Mouse (Mus musculus) kidney, adult 2 months (tissue): ENCODE data around the gene Gm14496. TPM values are rescaled to one million over a fixed set of nuclear protein-coding genes. Genes with fewer than 3 reads are reported as not detected.
"Not testable (repeated sequence)": the region's sequence is repeated elsewhere in the genome, so short reads cannot be mapped to it uniquely, and the experiment has no call there.

Source experiments
- DNase-seq: peaks from one replicate; pipeline ENCODE4 v3.0.0; 2021
- H3K27ac ChIP-seq: fragments of 200-500 bp; 2 replicates; pipeline ENCODE4 v1.5.1; 2012; ENCODE audit warnings: low read depth, low read length, control low read depth, inconsistent platforms; ENCODE audit not compliant: insufficient read depth
- H3K27me3 ChIP-seq: fragments of 200-500 bp; replicated peaks from 2 replicates; pipeline ENCODE4 v1.6.1; 2012; ENCODE audit warnings: mild to moderate bottlenecking, moderate library complexity, low read length, inconsistent platforms; ENCODE audit not compliant: control insufficient read depth, insufficient read depth
- H3K36me3 ChIP-seq: fragments of 200-500 bp; 2 replicates; pipeline ENCODE4 v1.6.1; 2012; ENCODE audit warnings: mild to moderate bottlenecking, moderate library complexity, low read length, inconsistent platforms; ENCODE audit not compliant: control insufficient read depth, insufficient read depth
- H3K4me1 ChIP-seq: fragments of 200-500 bp; 2 replicates; pipeline ENCODE4 v1.6.1; 2011; ENCODE audit warnings: low read length; ENCODE audit not compliant: control insufficient read depth, insufficient read depth
- H3K4me3 ChIP-seq: fragments of 200-500 bp; 2 replicates; pipeline ENCODE4 v1.5.1; 2011; ENCODE audit warnings: mild to moderate bottlenecking, low read depth, low read length, control low read depth; ENCODE audit not compliant: insufficient read depth
- CTCF ChIP-seq: fragments of 200-500 bp; conservative IDR thresholded peaks from 2 replicates; pipeline ENCODE4 v1.5.1; 2011; ENCODE audit warnings: low read depth, mild to moderate bottlenecking, control low read depth, low read length, moderate library complexity, mixed read lengths; ENCODE audit not compliant: insufficient read depth, insufficient read length
- POLR2A ChIP-seq: fragments of 200-500 bp; IDR thresholded peaks from one replicate; pipeline ENCODE4 v1.6.1; 2011; ENCODE audit warnings: low read depth, low read length, control low read depth
- WGBS: fragments of 180-500 bp; shearing (Covaris S2); methylation state at CpG from one replicate; pipeline ENCODE4 v1.1.7; 2018; 5-methylcytosine and 5-hydroxymethylcytosine counted together
- polyA plus RNA-seq: library from polyadenylated mRNA; depleted of rRNA; stranded (reverse); fragments of >200 nt; gene quantifications from 2 replicates; pipeline ENCODE4 v1.2.3, GENCODE M21; 2012; rRNA removed

Gm14496 gene
- polyA plus RNA-seq, result not detected in 2 replicates

- Histone ChIP-seq H3K4me3 (no peak within 1 kb of the TSS), H3K27me3 (no peaks in the 10 kb centered on the region), H3K27ac (no peak within 1 kb of the TSS), H3K36me3 (no peaks in the 10 kb centered on the region), H3K4me1 (no peaks in the 10 kb centered on the region)
- WGBS, result 66% methylated on average over 3 of the region's 3 CpGs
- no peak for TF ChIP-seq CTCF
- no peak for TF ChIP-seq POLR2A
- no peak for DNase-seq
These were observed at the start of gene Gm14496 for GRCm38 (mm10) chr2:181990829-181991228. Gene Gm14496, plus strand, starts transcription at chr2:181991129.

GRCm38 (mm10) chr2:181952747-181953680 is 37.9 kb upstream of the Gm14496 start:
- not testable (repeated sequence) for H3K36me3 ChIP-seq, H3K27me3 ChIP-seq, H3K27ac ChIP-seq, H3K4me1 ChIP-seq, H3K4me3 ChIP-seq, DNase-seq
- 22% methylated on average over 21 of the region's 21 CpGs for WGBS

GRCm38 (mm10) chr2:181968395-181968794 is 22.5 kb upstream of the Gm14496 start:
- H3K27me3 ChIP-seq, result no peaks in the 10 kb centered on the region
- no peak overlapping the region for H3K4me3 ChIP-seq
- no peaks in the 10 kb centered on the region for H3K4me1 ChIP-seq
- WGBS, result 79% methylated on average over 7 of the region's 7 CpGs
- DNase-seq, result no peak
- TF ChIP-seq POLR2A, result no peak
- no peak for TF ChIP-seq CTCF
- no peaks in the 10 kb centered on the region for H3K36me3 ChIP-seq
- H3K27ac ChIP-seq, result no peak overlapping the region

GRCm38 (mm10) chr2:181969187-181969586 is 21.7 kb upstream of the Gm14496 start:
- no peak for DNase-seq
- TF ChIP-seq POLR2A (no peak), CTCF (no peak)
- H3K4me3 ChIP-seq, result no peak overlapping the region
- H3K4me1 ChIP-seq, result no peaks in the 10 kb centered on the region
- 92% methylated on average over 2 of the region's 2 CpGs for WGBS
- no peaks in the 10 kb centered on the region for H3K36me3 ChIP-seq
- H3K27ac ChIP-seq, result no peak overlapping the region
- no peaks in the 10 kb centered on the region for H3K27me3 ChIP-seq

- not testable (repeated sequence) for H3K36me3 ChIP-seq, H3K4me3 ChIP-seq, H3K4me1 ChIP-seq, H3K27me3 ChIP-seq, DNase-seq, H3K27ac ChIP-seq
- 73% methylated on average over 7 of the region's 7 CpGs for WGBS
These were observed 9.0 kb upstream of the Gm14496 start for GRCm38 (mm10) chr2:181981969-181982368.

Other genes starting within 250 kb of the Gm14496 start
- 0.08 and 0.13 TPM in 2 replicates for gene Myt1, start 227.8 kb upstream of the Gm14496 start, polyA plus RNA-seq
- gene Pcmtd2, start 153.3 kb upstream of the Gm14496 start, polyA plus RNA-seq, result 40.4 and 51.6 TPM in 2 replicates
- 4.1 and 4.5 TPM in 2 replicates for gene Polr3k, start 126.8 kb upstream of the Gm14496 start, polyA plus RNA-seq